Mouse (Mus musculus) natural killer cell, adult 2 months (primary cell): ENCODE results near the gene Ldha.

Experiments
- DNase-seq, 2 experiments: peaks; one replicate each; pipeline ENCODE4 v3.0.0; 2022; ENCODE audit warnings: low spot score in 2 of 2

The Ldha gene

DNA sequence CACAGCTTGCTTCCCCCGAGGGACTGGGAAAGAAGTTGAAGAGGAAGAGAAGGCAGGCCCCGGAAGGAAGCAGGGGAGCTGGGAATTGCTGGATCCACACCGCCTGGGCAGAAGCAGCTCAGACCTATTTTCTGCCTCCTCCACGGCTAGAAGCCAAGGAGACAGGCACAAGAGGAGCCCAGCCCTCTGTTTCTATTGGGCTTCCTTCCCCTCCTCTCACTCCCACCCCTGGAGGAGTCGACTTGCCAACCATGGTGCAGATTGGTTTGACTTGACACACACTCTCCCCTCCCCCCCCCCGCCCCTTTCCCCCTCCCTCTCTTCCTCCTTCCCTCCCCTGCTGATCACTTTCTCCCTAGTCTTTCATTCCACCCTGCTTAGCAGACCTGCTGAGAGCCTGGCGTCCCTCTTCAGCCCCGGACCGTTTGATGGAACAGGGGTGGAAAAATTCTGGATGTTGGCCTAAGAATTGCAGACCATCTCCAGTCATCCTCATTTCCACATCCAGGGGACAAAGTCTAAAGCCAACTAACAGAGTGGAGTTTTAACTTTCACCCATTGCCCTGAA lies 3.1 kb upstream of the Ldha start:
- no peak for DNase-seq

DNA sequence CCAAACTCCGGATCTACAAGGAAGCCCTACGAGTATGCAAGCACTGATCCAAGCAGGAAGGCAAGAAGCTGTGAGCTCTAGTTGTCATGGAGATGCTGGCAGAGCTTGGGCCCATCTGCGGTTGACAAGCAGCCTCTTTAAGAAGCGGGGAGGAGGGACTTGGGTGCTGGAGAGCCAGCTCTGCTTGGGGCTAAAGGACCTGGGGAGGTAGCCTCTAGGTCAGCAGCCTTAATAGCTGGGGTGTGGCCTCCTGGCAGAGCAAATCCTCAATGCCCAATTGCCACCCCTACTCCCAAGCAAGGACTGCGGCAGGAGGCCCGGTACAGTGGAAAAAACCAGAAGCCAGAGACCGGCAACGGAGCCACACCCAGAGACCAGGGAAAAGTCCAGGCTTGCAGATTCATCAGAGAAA lies 2.4 kb upstream of the Ldha start:
- peak; percentile 39 to 64 for DNase-seq

DNA sequence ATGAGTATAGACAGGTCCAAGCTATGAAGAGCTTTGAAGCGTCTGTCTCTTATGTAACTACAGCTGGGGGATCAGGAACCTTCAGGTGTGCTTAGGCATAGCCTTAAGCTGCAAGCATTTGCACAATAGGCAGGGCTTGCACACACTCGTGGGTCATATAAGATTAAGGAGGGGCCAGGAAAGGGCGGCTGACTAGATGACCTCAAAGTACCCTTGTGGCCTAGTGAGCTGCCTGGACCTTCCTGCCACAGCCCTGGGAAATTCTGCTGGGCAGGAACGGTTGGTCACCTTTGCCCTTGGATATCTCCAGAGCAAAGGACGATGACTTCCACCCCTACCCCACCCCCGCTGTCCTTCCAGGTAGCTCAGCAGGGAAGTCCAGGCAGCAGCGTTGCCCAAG lies 1.8 kb upstream of the Ldha start:
- DNase-seq: no peak

DNA sequence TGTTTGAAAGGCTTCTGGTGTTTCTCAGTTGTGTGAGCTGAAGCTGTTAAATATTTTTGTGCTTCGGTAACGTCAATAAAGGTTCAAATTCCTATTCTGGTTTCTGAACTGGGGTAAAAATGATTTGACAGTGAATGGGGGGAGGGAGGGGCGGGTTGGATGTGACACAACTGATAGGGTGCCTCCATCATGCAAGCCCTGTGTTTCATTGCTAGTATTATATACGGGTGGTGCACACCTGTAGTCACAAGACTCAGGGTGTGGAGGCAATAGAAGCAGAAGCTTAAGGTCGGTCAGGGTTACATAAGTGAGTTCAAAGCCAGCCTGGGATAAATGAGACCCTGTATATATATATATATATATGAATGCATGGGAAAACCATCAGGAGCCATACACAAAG lies 1.4 kb upstream of the Ldha start:
- DNase-seq: no peak

DNA sequence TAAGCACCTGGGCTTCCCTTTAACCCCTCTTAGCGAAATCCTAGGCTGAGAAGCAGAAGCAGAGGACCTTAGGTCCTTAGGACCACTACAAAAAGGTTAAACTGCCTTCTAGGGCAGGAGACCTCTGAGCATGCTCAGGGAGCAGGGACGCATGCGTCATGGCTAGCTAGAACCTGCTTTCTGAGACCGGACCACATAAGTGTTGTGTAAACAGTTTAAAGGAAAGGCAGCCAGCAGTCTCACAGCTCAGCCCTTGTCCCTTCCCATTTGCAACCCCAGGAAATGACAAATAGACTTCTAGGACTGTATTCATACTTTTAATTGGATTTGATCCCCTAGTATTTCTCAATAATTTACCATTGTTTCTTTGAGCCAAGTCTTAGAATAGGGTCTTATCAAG lies 949 bp upstream of the Ldha start:
- DNase-seq: no peak

DNA sequence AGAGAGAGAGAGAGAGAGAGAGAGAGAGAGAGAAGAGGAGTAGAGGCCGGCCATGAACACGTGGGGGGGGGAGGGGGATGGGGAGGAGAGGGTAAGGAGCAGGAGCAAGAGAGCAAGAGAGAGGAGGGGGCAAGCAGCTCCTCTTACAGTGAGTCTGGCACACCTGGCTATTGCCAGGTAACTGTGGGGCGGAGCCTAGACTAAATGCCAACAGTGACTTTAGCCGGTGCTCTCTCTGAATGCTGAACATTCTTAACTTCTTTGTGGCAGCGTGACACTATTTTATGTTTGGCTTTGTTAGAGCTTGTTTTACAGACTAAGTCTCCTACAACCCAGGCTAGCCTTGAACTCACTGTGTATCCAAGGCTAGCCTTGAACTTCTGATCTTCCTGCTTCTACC lies 1.0 kb downstream of the Ldha start:
- DNase-seq: no peak

DNA sequence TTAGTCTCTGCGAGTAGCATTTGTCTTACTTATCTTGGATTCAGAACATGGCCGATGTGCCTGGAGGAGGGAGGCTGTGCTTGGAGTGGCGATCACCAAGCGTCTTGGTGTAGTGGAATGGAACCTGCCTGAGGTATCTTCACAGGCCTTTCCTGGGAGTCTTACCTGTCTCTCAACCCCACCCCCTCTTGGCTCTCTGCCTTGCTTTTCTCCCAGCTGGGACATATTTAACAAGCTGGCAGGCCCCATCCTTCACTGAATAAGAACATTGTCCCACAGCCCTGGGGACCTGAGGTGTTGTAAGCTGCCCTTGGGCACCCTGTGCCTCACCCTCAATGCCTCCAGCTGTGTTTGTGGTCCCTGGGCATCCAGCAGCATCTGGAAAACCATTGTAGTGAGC lies 2.3 kb downstream of the Ldha start:
- no peak for DNase-seq

DNA sequence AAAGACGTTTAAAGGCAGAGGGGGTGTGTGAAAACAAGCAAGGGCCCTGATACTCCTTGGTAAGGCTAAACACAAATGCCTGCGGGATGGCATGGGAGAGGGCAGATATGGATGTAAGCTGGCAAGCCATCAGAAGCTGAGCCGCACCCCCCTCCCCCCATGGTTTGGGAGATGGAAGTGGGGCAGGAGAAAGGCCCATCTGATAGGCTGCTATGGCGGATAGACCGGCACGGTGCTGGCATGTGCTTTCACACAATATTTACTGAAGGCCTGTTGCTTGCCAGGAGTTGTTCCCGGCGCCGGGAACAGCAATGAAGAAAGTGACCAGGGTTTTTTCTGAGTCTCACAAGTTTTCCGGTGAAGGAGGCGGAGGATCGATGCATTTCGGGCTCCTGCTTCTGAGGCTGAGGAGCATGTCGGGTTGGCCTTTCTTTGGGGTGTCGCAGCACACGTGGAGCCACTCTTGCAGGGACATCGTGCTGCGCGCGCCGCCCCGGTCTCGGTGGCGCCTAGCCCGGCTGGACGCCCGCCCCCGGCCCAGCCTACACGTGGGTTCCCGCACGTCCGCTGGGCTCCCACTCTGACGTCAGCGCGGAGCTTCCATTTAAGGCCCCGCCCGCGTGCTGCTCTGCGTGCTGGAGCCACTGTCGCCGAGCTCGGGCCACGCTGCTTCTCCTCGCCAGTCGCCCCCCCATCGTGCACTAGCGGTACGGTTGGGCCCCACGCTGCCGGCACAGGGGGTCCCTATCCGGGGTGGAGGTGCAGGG lies 4.1 kb downstream of the Ldha start:
- peak; percentile 87 to 88 for DNase-seq

DNA sequence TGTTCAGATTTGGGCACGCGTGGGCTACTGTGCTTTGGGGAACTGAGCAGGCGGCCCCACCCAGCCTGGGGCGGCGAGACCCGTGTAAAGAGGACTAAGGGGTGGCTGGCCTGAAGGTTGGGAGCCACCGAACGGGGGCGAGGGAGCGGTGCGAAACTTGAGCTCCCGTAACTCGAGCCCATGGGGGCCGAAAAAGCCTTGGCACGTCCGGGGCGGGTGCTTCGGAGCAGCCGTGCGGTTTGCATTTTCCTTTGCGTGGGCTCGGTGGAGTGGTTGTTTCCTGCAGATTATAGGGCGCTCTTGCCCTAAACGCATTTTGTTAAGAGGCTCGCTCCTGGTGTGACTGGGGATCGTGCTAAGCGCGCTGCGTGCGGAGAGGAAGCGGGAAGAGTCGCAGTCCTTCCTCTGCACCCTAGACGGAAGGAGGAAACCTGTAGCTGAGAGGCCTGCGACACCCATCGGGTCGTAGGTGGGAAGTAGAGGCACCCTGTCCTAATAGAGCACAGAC lies 4.8 kb downstream of the Ldha start:
- DNase-seq: no peak

DNA sequence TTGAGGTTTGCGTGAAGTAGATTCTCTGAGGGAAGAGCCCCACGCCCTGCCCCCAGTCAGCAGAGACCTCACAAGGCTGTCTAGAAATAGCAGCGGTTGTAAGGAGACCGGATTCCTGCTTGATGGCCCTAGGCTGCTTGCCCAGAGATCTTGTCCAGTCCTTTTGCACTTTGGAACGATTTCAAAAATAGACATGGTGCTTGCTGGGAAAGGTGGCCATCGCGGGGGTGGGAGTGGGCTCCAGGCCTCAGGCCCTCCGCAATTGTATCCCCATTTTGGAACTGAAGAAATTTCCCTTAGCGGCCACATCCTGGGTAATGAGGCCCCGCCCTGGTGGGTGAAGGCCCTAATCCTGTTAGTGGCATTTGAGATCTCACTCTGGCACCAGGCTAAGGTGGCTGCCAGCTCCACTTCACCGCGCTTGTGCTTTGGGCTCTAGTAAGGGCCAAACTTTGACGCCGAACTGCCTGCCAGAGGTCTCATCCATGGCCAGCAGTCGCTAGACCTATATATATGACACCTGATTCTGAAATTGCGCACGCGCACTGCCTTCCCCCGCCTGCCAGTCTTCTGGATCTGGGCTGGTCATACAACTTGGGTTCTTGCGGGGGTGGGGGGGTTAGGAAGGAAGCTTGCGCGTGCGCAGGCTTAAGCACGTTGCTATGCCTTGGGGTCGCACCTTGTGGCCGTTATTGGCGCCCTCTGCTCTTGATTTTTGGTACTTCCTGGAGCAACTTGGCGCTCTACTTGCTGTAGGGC lies 5.4 kb downstream of the Ldha start:
- DNase-seq: peak; percentile 58 to 71

DNA sequence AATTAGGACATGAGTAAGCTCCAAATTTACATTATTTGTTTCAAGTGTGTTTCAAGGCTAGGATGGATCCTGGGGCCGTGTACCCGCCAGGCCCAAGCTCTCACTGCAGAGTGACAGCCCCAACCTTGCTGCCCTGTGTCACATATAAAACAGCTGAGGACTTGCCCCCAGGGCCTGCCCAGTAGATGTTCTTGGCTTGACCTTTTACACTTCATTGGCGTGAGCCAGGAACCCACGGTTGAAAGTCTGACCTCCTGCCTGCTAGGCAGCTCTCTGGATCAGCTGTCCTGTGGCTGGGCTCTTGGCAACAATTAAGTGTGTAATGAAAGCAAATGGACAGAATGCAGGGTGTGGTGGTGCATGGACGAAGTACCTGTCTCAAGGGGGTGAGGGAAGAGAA lies 8.0 kb downstream of the Ldha start:
- no peak for DNase-seq

DNA sequence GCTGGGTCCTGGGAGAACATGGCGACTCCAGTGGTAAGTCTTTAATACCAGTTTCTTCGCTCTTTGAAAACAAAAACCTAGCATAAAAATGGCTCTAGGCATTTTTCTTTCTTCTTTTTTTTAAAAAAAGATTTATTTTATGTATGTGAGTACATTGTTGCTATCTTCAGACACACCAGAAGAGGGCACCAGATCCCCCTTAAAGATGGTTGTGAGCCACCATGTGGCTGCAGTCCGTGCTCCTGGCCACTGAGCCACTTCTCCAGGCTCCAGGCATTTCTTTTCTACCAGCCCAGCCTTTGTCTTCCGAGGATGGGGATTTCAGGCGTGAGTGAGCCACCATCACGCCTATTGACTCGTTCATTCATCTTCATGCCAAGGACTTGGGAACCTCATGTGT lies 9.8 kb downstream of the Ldha start:
- DNase-seq: no peak

DNA sequence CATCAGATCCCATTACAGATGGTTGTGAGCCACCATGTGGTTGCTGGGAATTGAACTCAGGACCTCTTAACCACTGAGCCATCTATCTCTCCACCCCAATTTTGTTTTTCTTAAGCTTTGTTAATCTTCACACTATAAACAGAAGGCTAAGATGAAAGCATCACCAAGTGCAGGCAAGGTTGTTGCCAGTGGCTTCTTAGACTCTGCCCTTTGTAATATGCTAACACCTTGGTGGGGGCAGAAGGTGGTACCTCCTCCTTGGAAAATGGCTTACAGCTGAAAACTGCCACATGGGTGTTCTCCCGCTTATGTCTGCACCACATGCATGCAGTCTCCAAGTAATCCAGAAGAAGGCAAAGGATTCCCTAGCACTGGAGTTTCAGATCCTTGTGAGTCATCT lies 11.4 kb downstream of the Ldha start:
- no peak for DNase-seq

DNA sequence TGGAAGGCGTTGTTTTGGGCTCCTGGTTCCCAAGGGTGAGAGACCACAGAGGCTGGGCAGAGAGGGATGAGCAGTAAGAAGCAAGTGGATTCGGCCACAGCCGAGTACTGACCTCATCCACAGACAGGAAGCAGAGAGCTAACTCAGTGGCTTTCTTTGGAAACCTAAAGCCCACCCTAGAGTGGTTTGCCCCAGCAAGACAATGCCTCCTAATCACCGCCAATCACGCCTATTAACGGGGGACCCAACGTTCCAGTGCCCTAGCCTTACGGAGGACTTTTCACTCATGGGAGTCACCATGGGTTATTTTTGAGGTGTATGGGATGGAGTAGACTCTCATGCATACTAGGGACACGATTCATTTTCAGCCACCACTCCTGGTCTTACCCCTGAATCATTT lies 12.1 kb downstream of the Ldha start:
- no peak for DNase-seq

DNA sequence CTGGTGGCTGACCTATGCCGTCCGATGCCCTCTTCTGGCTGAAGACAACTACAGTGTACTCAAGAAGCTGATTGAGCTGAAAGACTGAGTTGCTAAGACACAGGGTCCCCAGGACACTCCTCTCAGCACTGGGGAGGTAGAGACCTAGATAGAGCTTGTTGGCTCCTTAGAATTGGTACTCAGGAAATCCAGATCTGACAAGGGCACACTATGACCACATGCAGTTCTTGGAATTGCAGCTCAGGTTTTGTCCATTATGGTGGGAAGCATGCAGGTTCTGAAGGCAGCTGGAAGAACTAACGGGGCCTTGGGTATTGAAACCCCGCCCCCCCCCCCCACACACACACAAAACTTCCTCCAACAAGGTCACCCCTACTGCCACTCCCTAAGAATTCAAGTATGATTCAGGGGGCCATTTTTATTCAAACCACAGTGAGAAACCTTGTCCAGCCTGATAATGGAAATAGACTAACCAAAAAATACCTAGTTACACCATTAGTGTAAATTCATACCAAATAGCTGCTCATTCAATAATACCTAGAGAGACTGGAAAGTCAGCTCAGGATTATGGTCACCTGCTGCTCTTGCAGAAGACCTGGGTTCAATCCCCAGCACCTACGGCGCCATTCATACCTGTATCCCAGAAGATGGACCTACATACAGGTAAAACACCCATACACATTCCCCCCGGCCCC lies 14.7 kb downstream of the Ldha start:
- DNase-seq: no peak

DNA sequence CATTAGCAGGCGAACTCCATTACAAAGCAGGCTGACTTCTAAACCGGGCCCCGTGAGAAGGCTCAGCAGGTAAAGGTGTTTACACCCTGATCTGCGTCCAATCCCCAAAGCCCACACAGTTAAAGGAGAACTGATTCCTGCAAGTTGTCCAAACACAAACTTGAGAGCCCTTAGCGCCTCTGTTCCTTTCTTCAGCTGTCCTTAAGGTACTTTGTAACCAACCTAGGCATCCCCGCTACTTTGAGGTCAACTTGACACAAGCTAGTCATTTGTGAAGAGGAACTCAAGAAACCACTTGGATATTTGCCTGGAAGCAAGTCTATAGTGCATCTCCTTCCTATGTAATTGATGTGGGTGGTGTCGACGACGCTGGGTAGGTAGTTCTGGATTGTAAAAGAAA lies 16.2 kb downstream of the Ldha start:
- DNase-seq: no peak

DNA sequence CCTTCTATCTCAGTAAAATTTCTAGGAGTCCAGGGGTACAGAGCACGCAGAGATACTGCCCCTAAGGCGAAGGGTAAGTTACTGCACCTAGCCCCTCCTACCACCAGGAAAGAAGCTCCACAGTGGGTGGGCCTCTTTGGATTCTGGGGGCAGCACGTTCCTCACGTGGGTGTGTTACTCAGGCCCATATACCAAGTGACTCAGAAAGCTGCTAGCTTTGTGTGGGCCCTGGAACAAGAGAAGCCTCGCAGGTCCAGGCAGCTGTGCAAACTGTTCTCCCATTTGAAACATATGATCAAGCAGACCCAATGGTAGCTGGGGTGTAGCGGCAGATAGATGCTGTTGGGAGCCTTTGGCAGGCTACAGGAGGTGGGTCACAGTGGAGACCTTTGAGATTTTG lies 17.8 kb downstream of the Ldha start:
- DNase-seq: no peak

DNA sequence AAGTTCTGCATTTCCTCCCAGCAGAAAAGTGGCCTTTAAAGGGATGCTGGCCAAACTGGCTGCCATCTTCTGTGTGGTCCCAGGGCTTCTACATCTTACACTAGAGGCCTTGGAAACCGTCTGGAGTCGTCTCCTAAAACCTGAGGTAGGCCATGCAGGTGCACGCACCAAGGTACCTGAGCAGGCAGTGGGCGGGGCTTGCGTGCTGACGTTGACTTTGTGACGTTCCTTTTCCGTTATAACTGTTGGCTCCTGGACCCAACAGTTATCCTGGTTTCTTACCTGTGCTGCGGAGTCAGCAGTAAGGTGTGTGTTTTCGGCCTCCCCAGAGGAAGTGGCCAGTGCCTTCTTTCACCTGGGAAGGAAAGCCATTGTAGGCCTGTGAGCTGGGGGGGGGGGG lies 19.7 kb downstream of the Ldha start, which contains the start of gene Ldhc:
TSS of gene Ldhc (plus strand) at position 208 of the 400 bp plus-strand sequence.
- no peak for DNase-seq

DNA sequence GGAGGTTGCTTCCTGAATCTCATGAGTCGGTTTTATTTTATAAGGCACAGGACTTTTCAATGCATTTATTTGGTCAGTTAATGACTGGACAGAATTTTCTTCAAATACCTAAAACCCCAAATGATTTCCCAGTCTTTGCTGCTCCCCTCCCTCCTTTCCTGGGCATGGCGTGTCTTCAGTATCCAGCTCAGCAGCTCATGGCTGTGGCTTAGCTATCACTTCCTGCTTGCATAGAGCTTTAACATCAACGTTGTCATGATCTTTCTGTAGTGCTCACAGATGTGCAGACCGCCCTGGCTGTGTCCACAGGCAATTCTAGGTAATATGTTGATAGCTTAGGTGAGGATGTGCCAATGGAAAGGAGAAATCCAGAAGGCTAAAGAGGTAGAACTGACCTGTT lies 30.7 kb downstream of the Ldha start:
- no peak for DNase-seq

DNA sequence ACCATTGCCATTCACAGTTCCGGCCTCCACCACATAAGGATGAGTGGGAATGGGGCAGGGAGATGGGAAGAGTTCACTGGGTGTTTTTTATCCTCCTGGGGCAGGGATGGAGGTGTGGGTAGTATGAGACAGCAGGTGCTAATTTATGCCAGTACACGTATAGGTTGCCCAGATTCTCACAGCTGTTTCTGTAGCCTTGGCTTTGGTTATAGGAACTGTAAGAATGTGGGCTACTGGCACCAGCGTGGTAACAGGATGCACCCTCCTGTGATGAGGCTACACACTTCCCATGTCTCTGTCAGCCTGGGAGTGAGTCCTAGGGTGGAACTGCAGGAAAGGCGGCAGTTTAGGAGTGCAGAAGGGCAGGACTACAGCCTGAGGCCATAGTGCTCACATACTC lies 35.6 kb downstream of the Ldha start:
- DNase-seq: no peak

DNA sequence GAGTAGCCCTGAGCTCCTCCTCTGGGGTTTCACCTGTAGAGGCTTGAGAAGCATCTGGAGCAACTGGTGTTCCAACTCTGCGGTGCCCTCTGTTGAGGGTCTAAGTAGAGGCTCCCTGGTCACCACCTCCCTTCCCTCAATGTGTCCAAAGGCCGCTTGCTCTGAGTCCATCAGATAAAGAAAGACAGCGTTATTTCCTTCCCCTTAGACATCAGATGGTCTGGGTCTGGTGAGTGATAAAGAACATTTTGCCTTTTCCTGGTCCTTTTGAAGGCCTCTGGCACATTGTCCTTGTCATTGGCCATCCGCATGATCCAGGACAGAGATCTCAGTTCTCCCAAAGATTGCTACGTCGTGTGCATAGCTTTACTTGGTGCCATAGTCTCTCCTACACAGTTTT lies 36.0 kb downstream of the Ldha start:
- DNase-seq: no peak

DNA sequence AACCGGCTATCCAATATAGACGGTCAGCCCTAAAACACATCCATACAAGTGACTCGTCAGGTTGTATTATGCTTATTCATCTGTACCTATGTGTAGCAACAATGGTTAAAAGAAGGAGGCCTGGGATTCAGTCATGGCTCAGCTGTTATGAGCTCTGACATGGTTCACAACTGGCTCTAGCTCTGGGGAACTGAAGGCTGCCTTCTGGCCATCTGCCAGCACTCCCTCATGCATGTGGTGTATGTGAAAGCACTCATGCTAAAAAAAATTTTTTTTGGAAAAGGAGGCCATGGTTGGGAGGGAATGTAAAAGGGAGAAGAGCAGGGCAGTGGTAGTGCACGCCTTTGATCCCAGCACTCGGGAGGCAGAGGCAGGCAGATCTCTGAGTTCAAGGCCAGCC lies 38.6 kb downstream of the Ldha start:
- no peak for DNase-seq
